Mouse (Mus musculus): ENCODE results near the gene Slc11a2. TPM values are rescaled to one million over a fixed set of nuclear protein-coding genes. Genes with fewer than 3 reads are reported as not detected.

The Slc11a2 gene
- polyA plus RNA-seq, 1 experiment from 2014 or later: 11.6 TPM

- no peaks in the 10 kb centered on the region for H3K9me3 ChIP-seq (replicated peaks)
- no peak overlapping the region for H3K9ac ChIP-seq
- H3K4me3 ChIP-seq: no peak overlapping the region
- H3K27ac ChIP-seq: no peak overlapping the region
- H3K4me2 ChIP-seq: no peak overlapping the region
- 76% methylated on average over 9 of the region's 9 CpGs for WGBS
- no peaks in the 10 kb centered on the region for H3K36me3 ChIP-seq
- ATAC-seq (replicated peaks; ENCODE audit: insufficient number of reproducible peaks, insufficient read depth, low FRiP score, low read depth): no peak
- peaks cover 43% of the 10 kb centered on the region for H3K4me1 ChIP-seq (replicated peaks)
- H3K27me3 ChIP-seq: no peaks in the 10 kb centered on the region
Observed at GRCm38 (mm10) chr15:100417854-100418450, 6.9 kb downstream of the Slc11a2 start.

GRCm38 (mm10) chr15:100415684-100416083, 9.2 kb downstream of the Slc11a2 start:
- Histone ChIP-seq H3K4me2 (no peak overlapping the region), H3K9me3 (replicated peaks) (no peaks in the 10 kb centered on the region), H3K4me3 (no peak overlapping the region), H3K27ac (0 out of 2 replicates have a peak overlapping the region, but pooled peaks have one; percentile 17), H3K27me3 (no peaks in the 10 kb centered on the region), H3K4me1 (replicated peaks) (peaks cover 31% of the 10 kb centered on the region), H3K9ac (no peak overlapping the region), H3K36me3 (no peaks in the 10 kb centered on the region)
- ATAC-seq (replicated peaks; ENCODE audit: insufficient number of reproducible peaks, insufficient read depth, low FRiP score, low read depth): no peak
- 79% methylated on average over 8 of the region's 8 CpGs for WGBS

- WGBS: 83% methylated on average over 13 of the region's 13 CpGs
Observed at GRCm38 (mm10) chr15:100414942-100415341, 9.9 kb downstream of the Slc11a2 start.

GRCm38 (mm10) chr15:100414011-100414410, 10.9 kb downstream of the Slc11a2 start:
- ATAC-seq (replicated peaks; ENCODE audit: insufficient number of reproducible peaks, insufficient read depth, low FRiP score, low read depth): no peak
- Histone ChIP-seq H3K4me1 (replicated peaks) (peaks cover 21% of the 10 kb centered on the region), H3K4me3 (no peak overlapping the region), H3K36me3 (0 out of 2 replicates have a peak, but pooled peaks cover 9% of the 10 kb centered on the region), H3K27me3 (no peaks in the 10 kb centered on the region), H3K27ac (no peak overlapping the region), H3K9ac (no peak overlapping the region), H3K9me3 (replicated peaks) (no peaks in the 10 kb centered on the region), H3K4me2 (no peak overlapping the region)
- WGBS: 62% methylated on average over 4 of the region's 4 CpGs

More at GRCm38 (mm10) chr15:100414942-100415341, 9.9 kb downstream of the Slc11a2 start:
- H3K27ac ChIP-seq: 0 out of 2 replicates have a peak overlapping the region, but pooled peaks have one; percentile 17
- H3K4me2 ChIP-seq: no peak overlapping the region
- H3K4me3 ChIP-seq: no peak overlapping the region
- no peak overlapping the region for H3K9ac ChIP-seq
- H3K9me3 ChIP-seq (replicated peaks): no peaks in the 10 kb centered on the region
- peaks cover 31% of the 10 kb centered on the region for H3K4me1 ChIP-seq (replicated peaks)
- H3K36me3 ChIP-seq: 0 out of 2 replicates have a peak, but pooled peaks cover 2% of the 10 kb centered on the region
- H3K27me3 ChIP-seq: no peaks in the 10 kb centered on the region
- no peak for ATAC-seq (replicated peaks; ENCODE audit: insufficient number of reproducible peaks, insufficient read depth, low FRiP score, low read depth)

- Histone ChIP-seq H3K9ac (no peak overlapping the region), H3K36me3 (peaks cover 12% of the 10 kb centered on the region; the same call in 1 of the 2 replicates), H3K4me1 (replicated peaks) (peaks cover 20% of the 10 kb centered on the region), H3K27me3 (no peaks in the 10 kb centered on the region), H3K9me3 (replicated peaks) (no peaks in the 10 kb centered on the region), H3K4me2 (no peak overlapping the region), H3K27ac (no peak overlapping the region), H3K4me3 (no peak overlapping the region)
- WGBS: 77% methylated on average over 4 of the region's 5 CpGs
- ATAC-seq (replicated peaks; ENCODE audit: insufficient number of reproducible peaks, insufficient read depth, low FRiP score, low read depth): no peak
Observed at GRCm38 (mm10) chr15:100413306-100413705, 11.6 kb downstream of the Slc11a2 start.

GRCm38 (mm10) chr15:100411731-100412130, 13.1 kb downstream of the Slc11a2 start:
- no peak overlapping the region for H3K4me3 ChIP-seq
- no peaks in the 10 kb centered on the region for H3K27me3 ChIP-seq
- H3K9ac ChIP-seq: no peak overlapping the region
- H3K4me2 ChIP-seq: no peak overlapping the region
- H3K9me3 ChIP-seq (replicated peaks): no peaks in the 10 kb centered on the region
- peaks cover 14% of the 10 kb centered on the region for H3K4me1 ChIP-seq (replicated peaks)
- H3K27ac ChIP-seq: no peak overlapping the region
- H3K36me3 ChIP-seq: peaks cover 21% of the 10 kb centered on the region; the same call in 1 of the 2 replicates
- ATAC-seq (replicated peaks; ENCODE audit: insufficient number of reproducible peaks, insufficient read depth, low FRiP score, low read depth): no peak
- WGBS: 73% methylated on average over 5 of the region's 5 CpGs

GRCm38 (mm10) chr15:100410918-100411672, 13.8 kb downstream of the Slc11a2 start:
- WGBS: 66% methylated on average over 14 of the region's 14 CpGs
- peaks cover 12% of the 10 kb centered on the region for H3K4me1 ChIP-seq (replicated peaks)
- no peak overlapping the region for H3K27ac ChIP-seq
- no peaks in the 10 kb centered on the region for H3K27me3 ChIP-seq
- peaks cover 21% of the 10 kb centered on the region; the same call in 1 of the 2 replicates for H3K36me3 ChIP-seq
- no peak overlapping the region for H3K4me3 ChIP-seq
- no peak overlapping the region for H3K9ac ChIP-seq
- peak; percentile 24; the same call in 1 of the 2 replicates for ATAC-seq (replicated peaks; ENCODE audit: insufficient number of reproducible peaks, insufficient read depth, low FRiP score, low read depth)
- no peaks in the 10 kb centered on the region for H3K9me3 ChIP-seq (replicated peaks)
- H3K4me2 ChIP-seq: no peak overlapping the region

DNA sequence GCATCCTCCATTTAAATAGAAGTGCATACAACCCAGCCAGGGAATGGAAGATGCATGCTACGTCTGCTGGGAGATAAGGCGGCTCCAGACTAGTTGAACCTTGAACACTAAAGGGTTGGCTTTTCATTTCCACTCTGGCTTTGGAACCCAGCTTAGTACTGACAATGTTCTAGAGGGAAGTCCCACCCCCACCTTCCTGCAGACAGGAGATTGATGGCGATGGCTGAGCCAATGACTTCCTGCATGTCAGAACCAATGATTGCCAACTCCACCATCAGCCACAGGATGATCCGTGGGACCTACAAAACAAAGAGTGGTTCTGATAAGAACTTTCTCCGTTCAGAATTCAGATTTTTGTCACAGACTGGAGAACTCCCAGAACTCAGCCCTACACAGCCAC, 18.8 kb downstream of the Slc11a2 start:
- peaks cover 58% of the 10 kb centered on the region; the same call in 1 of the 2 replicates for H3K36me3 ChIP-seq
- 60% methylated on average over 5 of the region's 5 CpGs for WGBS
- H3K4me3 ChIP-seq: no peak overlapping the region
- no peak overlapping the region for H3K9ac ChIP-seq
- no peaks in the 10 kb centered on the region for H3K9me3 ChIP-seq (replicated peaks)
- peaks cover 4% of the 10 kb centered on the region; the same call in 1 of the 2 replicates for H3K4me1 ChIP-seq (replicated peaks)
- H3K27me3 ChIP-seq: no peaks in the 10 kb centered on the region
- H3K27ac ChIP-seq: no peak overlapping the region
- ATAC-seq (replicated peaks; ENCODE audit: insufficient number of reproducible peaks, insufficient read depth, low FRiP score, low read depth): no peak
- no peak overlapping the region for H3K4me2 ChIP-seq

GRCm38 (mm10) chr15:100403318-100404000, 21.4 kb downstream of the Slc11a2 start:
- WGBS: 89% methylated on average over 16 of the region's 16 CpGs
- ATAC-seq (replicated peaks; ENCODE audit: insufficient number of reproducible peaks, insufficient read depth, low FRiP score, low read depth): 0 out of 2 replicates have a peak, but pooled peaks have one; percentile 10
- Histone ChIP-seq H3K4me2 (no peak overlapping the region), H3K9ac (no peak overlapping the region), H3K9me3 (replicated peaks) (no peaks in the 10 kb centered on the region), H3K4me1 (replicated peaks) (peaks cover 4% of the 10 kb centered on the region; the same call in 1 of the 2 replicates), H3K27me3 (no peaks in the 10 kb centered on the region), H3K4me3 (no peak overlapping the region), H3K27ac (no peak overlapping the region), H3K36me3 (peaks cover 70% of the 10 kb centered on the region)

DNA sequence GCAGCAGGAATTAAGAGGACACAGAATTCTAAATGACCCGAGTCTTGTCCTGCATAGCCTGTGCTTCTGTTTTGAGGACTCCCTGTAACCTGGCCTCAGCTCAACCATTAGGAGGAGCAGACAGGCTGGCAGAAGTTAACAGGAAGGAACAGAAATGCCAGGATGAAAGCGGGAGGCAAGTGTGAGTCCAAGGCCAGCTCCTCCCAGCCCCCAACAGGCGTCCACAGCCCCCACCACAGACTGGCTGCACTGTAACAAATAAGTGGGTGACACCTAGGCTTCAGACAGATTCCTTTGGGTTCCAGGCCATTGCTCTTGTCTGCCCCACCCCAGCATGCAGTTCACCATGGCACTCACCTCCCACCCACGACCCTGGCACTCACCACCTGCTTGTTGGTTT, 22.1 kb downstream of the Slc11a2 start:
- 78% methylated on average over 4 of the region's 4 CpGs for WGBS
- Histone ChIP-seq H3K4me2 (no peak overlapping the region), H3K36me3 (peaks cover 70% of the 10 kb centered on the region), H3K4me3 (no peak overlapping the region), H3K27ac (no peak overlapping the region), H3K9me3 (replicated peaks) (no peaks in the 10 kb centered on the region), H3K4me1 (replicated peaks) (peaks cover 4% of the 10 kb centered on the region; the same call in 1 of the 2 replicates), H3K9ac (no peak overlapping the region), H3K27me3 (no peaks in the 10 kb centered on the region)
- ATAC-seq (replicated peaks; ENCODE audit: insufficient number of reproducible peaks, insufficient read depth, low FRiP score, low read depth): no peak

DNA sequence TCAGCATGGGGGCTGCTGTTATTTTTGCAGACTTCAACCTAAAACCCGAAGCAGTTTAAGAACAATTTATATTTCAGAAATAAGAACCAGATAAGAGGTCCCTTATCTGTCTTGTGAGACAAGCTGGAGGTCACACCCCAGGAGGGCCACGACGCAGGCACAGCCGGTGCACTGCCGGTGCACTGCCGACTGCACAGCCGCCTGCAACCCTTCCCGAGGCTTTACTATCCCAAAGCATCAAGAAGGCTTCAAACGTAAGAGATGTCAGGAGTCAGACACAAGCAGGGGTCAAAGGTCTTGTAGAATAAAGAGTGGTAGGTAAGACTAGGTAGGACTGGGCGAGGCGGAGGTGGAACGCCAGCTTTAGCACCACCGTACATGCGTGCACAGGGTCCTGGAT, 22.5 kb downstream of the Slc11a2 start:
- Histone ChIP-seq H3K36me3 (peaks cover 73% of the 10 kb centered on the region), H3K4me1 (replicated peaks) (peaks cover 4% of the 10 kb centered on the region; the same call in 1 of the 2 replicates), H3K9ac (no peak overlapping the region), H3K4me3 (no peak overlapping the region), H3K4me2 (no peak overlapping the region), H3K9me3 (replicated peaks) (no peaks in the 10 kb centered on the region), H3K27ac (no peak overlapping the region), H3K27me3 (no peaks in the 10 kb centered on the region)
- no peak for ATAC-seq (replicated peaks; ENCODE audit: insufficient number of reproducible peaks, insufficient read depth, low FRiP score, low read depth)
- 85% methylated on average over 14 of the region's 14 CpGs for WGBS
